Mouse (Mus musculus): ENCODE measurements around the gene Harbi1.

GRCm38 (mm10) chr2:91711256-91711925, 739 bp downstream of the Harbi1 start:
- TF ChIP-seq CTCF (IDR thresholded peaks at IDR 0.05; ENCODE audit: low read depth, low read length) (no peak), POLR2A (IDR thresholded peaks at IDR 0.05; ENCODE audit: extremely low read depth, insufficient read depth, low read length) (no peak)

All from liver, adult 2 months (tissue).